Mouse (Mus musculus) spleen, adult 2 months (tissue): ENCODE results near the gene Unc79. TPM values are rescaled to one million over a fixed set of nuclear protein-coding genes. Genes with fewer than 3 reads are reported as not detected.

Experiments used
- DNase-seq, 2 experiments: peaks; one replicate each; pipeline versions ENCODE4 v3.0.0 to v3.0.0-alpha.2; 2012 to 2021; ENCODE audit warnings: low spot score in 2 of 2, low read depth in 1 of 2
- H3K27ac ChIP-seq: fragments of 200-500 bp; 2 replicates; pipeline ENCODE4 v1.5.1; 2012; ENCODE audit warnings: low read length, inconsistent platforms; ENCODE audit not compliant: insufficient read depth
- H3K27me3 ChIP-seq: fragments of 200-500 bp; 2 replicates; pipeline ENCODE4 v1.6.1; 2012; ENCODE audit warnings: mild to moderate bottlenecking, moderate library complexity, low read length, inconsistent platforms; ENCODE audit not compliant: control insufficient read depth, insufficient read depth
- H3K36me3 ChIP-seq: fragments of 200-500 bp; 2 replicates; pipeline ENCODE4 v1.6.1; 2012; ENCODE audit warnings: mild to moderate bottlenecking, low read length, inconsistent platforms; ENCODE audit not compliant: control insufficient read depth, insufficient read depth
- H3K4me1 ChIP-seq: fragments of 200-500 bp; 2 replicates; pipeline ENCODE4 v1.6.1; 2011; ENCODE audit warnings: inconsistent platforms; ENCODE audit not compliant: control insufficient read depth, insufficient read depth, insufficient read length
- H3K4me3 ChIP-seq: fragments of 200-500 bp; 2 replicates; pipeline ENCODE4 v1.5.1; 2011; ENCODE audit warnings: mild to moderate bottlenecking, inconsistent platforms; ENCODE audit not compliant: insufficient read depth, insufficient read length; ENCODE audit errors: extremely low read depth
- CTCF ChIP-seq: fragments of 200-500 bp; IDR thresholded peaks from 2 replicates; pipeline ENCODE4 v1.5.1; 2011; ENCODE audit warnings: mild to moderate bottlenecking, inconsistent platforms; ENCODE audit not compliant: insufficient read depth, insufficient read length, insufficient replicate concordance; ENCODE audit errors: extremely low read depth
- POLR2A ChIP-seq: fragments of 200-500 bp; IDR thresholded peaks from 2 replicates; pipeline ENCODE4 v1.6.1; 2011; ENCODE audit warnings: low read depth, low read length, inconsistent platforms
- WGBS: fragments of 180-500 bp; shearing (Covaris S2); methylation state at CpG from one replicate; pipeline ENCODE4 v1.1.7; 2018; 5-methylcytosine and 5-hydroxymethylcytosine counted together
- polyA plus RNA-seq: library from polyadenylated mRNA; depleted of rRNA; stranded (reverse); fragments of >200 nt; gene quantifications from 2 replicates; pipeline ENCODE4 v1.2.3, GENCODE M21; 2012

Unc79 gene
- polyA plus RNA-seq, 1 experiment, result 0.12 TPM

GRCm38 (mm10) chr12:103183057-103183456, 234.4 kb downstream of the Unc79 start:
- DNase-seq, result no peak
- WGBS, result 51% methylated on average over 7 of the region's 7 CpGs
- H3K36me3 ChIP-seq, result no peaks in the 10 kb centered on the region
- H3K4me1 ChIP-seq, result no peaks in the 10 kb centered on the region
- no peaks in the 10 kb centered on the region for H3K27me3 ChIP-seq
- no peak overlapping the region for H3K27ac ChIP-seq
- H3K4me3 ChIP-seq, result no peak overlapping the region
- TF ChIP-seq POLR2A, result no peak
- no peak for TF ChIP-seq CTCF

GRCm38 (mm10) chr12:103187020-103187419, 238.4 kb downstream of the Unc79 start:
- WGBS, result 87% methylated on average over 7 of the region's 7 CpGs
- Histone ChIP-seq H3K27ac (no peak overlapping the region), H3K27me3 (no peaks in the 10 kb centered on the region), H3K36me3 (no peaks in the 10 kb centered on the region), H3K4me1 (no peaks in the 10 kb centered on the region), H3K4me3 (no peak overlapping the region)
- no peak for DNase-seq
- TF ChIP-seq CTCF, result no peak

GRCm38 (mm10) chr12:103188223-103188622, 239.6 kb downstream of the Unc79 start:
- Histone ChIP-seq H3K36me3 (no peaks in the 10 kb centered on the region), H3K27ac (no peak overlapping the region), H3K4me3 (no peak overlapping the region), H3K27me3 (no peaks in the 10 kb centered on the region), H3K4me1 (no peaks in the 10 kb centered on the region)
- no peak for TF ChIP-seq POLR2A
- TF ChIP-seq CTCF, result no peak
- no peak for DNase-seq
- WGBS, result 57% methylated on average over 8 of the region's 8 CpGs

- Histone ChIP-seq H3K4me1 (no peaks in the 10 kb centered on the region), H3K36me3 (no peaks in the 10 kb centered on the region), H3K27me3 (no peaks in the 10 kb centered on the region), H3K4me3 (no peak overlapping the region), H3K27ac (no peak overlapping the region)
- 89% methylated on average over 12 of the region's 12 CpGs for WGBS
- DNase-seq, result no peak
- TF ChIP-seq POLR2A, result no peak
- no peak for TF ChIP-seq CTCF
Observed at GRCm38 (mm10) chr12:103189771-103190170, 241.1 kb downstream of the Unc79 start.

DNA sequence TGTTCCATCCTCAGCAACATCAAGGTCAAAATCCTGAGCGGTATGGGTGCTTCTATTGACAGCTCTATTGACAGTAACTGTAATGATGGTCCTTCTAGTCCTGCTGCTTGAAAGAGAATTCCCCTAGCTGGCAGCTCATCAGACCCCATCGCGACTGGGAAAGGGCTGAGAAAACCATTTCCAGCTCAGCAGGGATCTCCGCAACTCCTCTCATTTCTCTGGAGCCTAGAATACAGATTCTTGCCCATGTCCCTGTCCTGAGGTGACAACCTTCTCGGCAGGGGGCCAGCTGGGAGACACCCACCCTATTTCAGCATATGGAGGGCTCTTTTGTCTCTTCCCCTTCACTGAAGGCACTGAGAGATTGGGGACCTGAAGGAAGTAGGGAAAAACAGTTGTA, 244.3 kb downstream of the Unc79 start:
- H3K4me1 ChIP-seq, result no peaks in the 10 kb centered on the region
- WGBS, result 55% methylated on average over 5 of the region's 5 CpGs
- no peak overlapping the region for H3K27ac ChIP-seq
- H3K4me3 ChIP-seq, result no peak overlapping the region
- TF ChIP-seq POLR2A (no peak), CTCF (no peak)
- H3K36me3 ChIP-seq, result no peaks in the 10 kb centered on the region
- no peak for DNase-seq
- no peaks in the 10 kb centered on the region for H3K27me3 ChIP-seq

DNA sequence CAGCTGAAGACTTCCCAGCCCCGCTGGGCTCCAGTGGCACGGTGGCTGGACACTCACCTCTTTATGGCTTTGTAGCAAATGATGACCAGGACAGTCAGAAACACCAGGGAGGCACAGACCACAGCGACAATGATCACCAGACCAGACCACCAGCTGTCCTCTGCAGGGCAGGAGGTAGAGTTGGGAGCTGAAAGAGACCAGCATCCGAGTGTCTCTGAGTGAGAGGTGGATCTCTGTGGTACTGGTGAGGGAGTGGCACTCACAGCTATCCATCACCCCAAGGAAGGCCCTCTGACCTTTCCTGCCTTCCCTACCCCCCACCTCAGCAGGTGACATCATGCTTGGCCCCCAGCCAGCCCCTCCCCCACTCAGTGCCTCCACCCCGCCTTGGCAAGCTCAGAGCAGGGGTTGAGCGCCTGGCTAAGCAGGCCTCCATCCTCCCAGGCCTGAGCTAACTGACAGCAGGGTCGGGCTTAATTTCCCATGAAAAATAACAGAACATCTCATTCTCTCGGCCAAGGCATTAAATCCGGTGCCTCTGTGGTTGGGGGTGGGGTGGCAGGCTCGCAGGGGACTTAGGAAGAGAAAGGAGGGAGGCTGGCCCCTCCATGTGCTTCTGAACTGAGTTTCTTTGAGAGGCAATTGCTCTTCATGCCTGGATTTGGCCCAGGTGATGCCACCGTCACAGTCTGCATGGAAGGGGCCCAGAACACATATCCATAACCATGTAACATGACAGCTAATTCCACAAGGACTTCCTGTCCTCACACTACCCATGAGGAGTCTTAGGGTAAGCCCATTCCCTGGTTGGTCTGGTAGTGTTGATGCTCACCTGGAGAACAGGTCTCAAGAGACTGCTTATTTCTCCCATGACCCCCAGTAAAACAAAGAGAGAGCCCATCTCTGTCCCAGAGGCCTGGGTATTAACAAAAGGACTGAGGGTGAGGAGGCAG, 254.2 kb downstream of the Unc79 start:
- 37% methylated on average over 11 of the region's 11 CpGs for WGBS
- no peak for TF ChIP-seq CTCF
- no peak for TF ChIP-seq POLR2A
- Histone ChIP-seq H3K4me3 (no peak overlapping the region), H3K4me1 (no peaks in the 10 kb centered on the region), H3K36me3 (no peaks in the 10 kb centered on the region), H3K27ac (no peak overlapping the region), H3K27me3 (no peaks in the 10 kb centered on the region)
- DNase-seq, result no peak

- no peaks in the 10 kb centered on the region for H3K4me1 ChIP-seq
- no peaks in the 10 kb centered on the region for H3K36me3 ChIP-seq
- 73% methylated on average over 7 of the region's 7 CpGs for WGBS
- H3K27ac ChIP-seq, result no peak overlapping the region
- TF ChIP-seq POLR2A, result no peak
- TF ChIP-seq CTCF, result no peak
- no peak for DNase-seq
- H3K27me3 ChIP-seq, result no peaks in the 10 kb centered on the region
- H3K4me3 ChIP-seq, result no peak overlapping the region
Observed at GRCm38 (mm10) chr12:103205561-103205960, 256.9 kb downstream of the Unc79 start.
